Mouse (Mus musculus): ENCODE measurements at regions not wholly inside any gene's neighbourhood (a gene's known extent, or its start where the extent isn't known, plus 50 kb on each side); places are given as distances from the start of the nearest gene placed in this dataset.
"Not testable (repeated sequence)": the region's sequence is repeated elsewhere in the genome, so short reads cannot be mapped to it uniquely, and the experiment has no call there.

GRCm38 (mm10) chr17:13574682-13575444, 185.5 kb upstream of the Afdn start:
- no peak overlapping the region for H3K27ac ChIP-seq
- H3K36me3 ChIP-seq = no peaks in the 10 kb centered on the region
- no peak for ATAC-seq (ENCODE audit: insufficient number of reproducible peaks, insufficient read depth, low FRiP score, low TSS enrichment, low read depth)
- no peak overlapping the region for H3K4me2 ChIP-seq
- H3K4me3 ChIP-seq (replicated peaks) = no peak overlapping the region
- no peaks in the 10 kb centered on the region for H3K4me1 ChIP-seq (replicated peaks)
- 72% methylated on average over 13 of the region's 13 CpGs for WGBS
- H3K27me3 ChIP-seq = no peaks in the 10 kb centered on the region
- H3K9me3 ChIP-seq = no peaks in the 10 kb centered on the region
- H3K9ac ChIP-seq (replicated peaks) = no peak overlapping the region

- no peak overlapping the region for H3K27ac ChIP-seq
- H3K36me3 ChIP-seq = no peaks in the 10 kb centered on the region
- no peaks in the 10 kb centered on the region for H3K4me1 ChIP-seq (replicated peaks)
- no peak overlapping the region for H3K9ac ChIP-seq (replicated peaks)
- 78% methylated on average over 3 of the region's 3 CpGs for WGBS
- H3K4me3 ChIP-seq (replicated peaks) = no peak overlapping the region
- no peaks in the 10 kb centered on the region for H3K27me3 ChIP-seq
- no peak for ATAC-seq (ENCODE audit: insufficient number of reproducible peaks, insufficient read depth, low FRiP score, low TSS enrichment, low read depth)
- no peaks in the 10 kb centered on the region for H3K9me3 ChIP-seq
- no peak overlapping the region for H3K4me2 ChIP-seq
Measured at GRCm38 (mm10) chr17:13577798-13578197, 182.5 kb upstream of the Afdn start.

GRCm38 (mm10) chr17:13581214-13581920, 179.0 kb upstream of the Afdn start:
- H3K27me3 ChIP-seq = no peaks in the 10 kb centered on the region
- H3K4me1 ChIP-seq (replicated peaks) = no peaks in the 10 kb centered on the region
- H3K9me3 ChIP-seq = no peaks in the 10 kb centered on the region
- no peak overlapping the region for H3K27ac ChIP-seq
- no peak overlapping the region for H3K4me2 ChIP-seq
- no peaks in the 10 kb centered on the region for H3K36me3 ChIP-seq
- H3K4me3 ChIP-seq (replicated peaks) = no peak overlapping the region
- 80% methylated on average over 5 of the region's 5 CpGs for WGBS
- H3K9ac ChIP-seq (replicated peaks) = no peak overlapping the region
- no peak for ATAC-seq (ENCODE audit: insufficient number of reproducible peaks, insufficient read depth, low FRiP score, low TSS enrichment, low read depth)

GRCm38 (mm10) chr17:13581995-13582588, 178.2 kb upstream of the Afdn start:
- no peak overlapping the region for H3K4me2 ChIP-seq
- 60% methylated on average over 6 of the region's 6 CpGs for WGBS
- H3K9ac ChIP-seq (replicated peaks) = no peak overlapping the region
- H3K36me3 ChIP-seq = no peaks in the 10 kb centered on the region
- H3K27ac ChIP-seq = no peak overlapping the region
- H3K9me3 ChIP-seq = no peaks in the 10 kb centered on the region
- H3K27me3 ChIP-seq = no peaks in the 10 kb centered on the region
- no peak overlapping the region for H3K4me3 ChIP-seq (replicated peaks)
- ATAC-seq (ENCODE audit: insufficient number of reproducible peaks, insufficient read depth, low FRiP score, low TSS enrichment, low read depth) = no peak
- no peaks in the 10 kb centered on the region for H3K4me1 ChIP-seq (replicated peaks)

GRCm38 (mm10) chr17:13583475-13584233, 176.7 kb upstream of the Afdn start:
- no peaks in the 10 kb centered on the region for H3K27me3 ChIP-seq
- no peak overlapping the region for H3K4me3 ChIP-seq (replicated peaks)
- no peaks in the 10 kb centered on the region for H3K4me1 ChIP-seq (replicated peaks)
- H3K9me3 ChIP-seq = no peaks in the 10 kb centered on the region
- H3K36me3 ChIP-seq = no peaks in the 10 kb centered on the region
- no peak overlapping the region for H3K4me2 ChIP-seq
- no peak overlapping the region for H3K27ac ChIP-seq
- WGBS = 71% methylated on average over 9 of the region's 9 CpGs
- H3K9ac ChIP-seq (replicated peaks) = no peak overlapping the region
- ATAC-seq (ENCODE audit: insufficient number of reproducible peaks, insufficient read depth, low FRiP score, low TSS enrichment, low read depth) = no peak

- ATAC-seq (ENCODE audit: insufficient number of reproducible peaks, insufficient read depth, low FRiP score, low TSS enrichment, low read depth) = no peak
- no peak overlapping the region for H3K9ac ChIP-seq (replicated peaks)
- H3K4me1 ChIP-seq (replicated peaks) = no peaks in the 10 kb centered on the region
- H3K27ac ChIP-seq = no peak overlapping the region
- no peak overlapping the region for H3K4me3 ChIP-seq (replicated peaks)
- no peak overlapping the region for H3K4me2 ChIP-seq
- H3K36me3 ChIP-seq = no peaks in the 10 kb centered on the region
- no peaks in the 10 kb centered on the region for H3K27me3 ChIP-seq
- 71% methylated on average over 4 of the region's 4 CpGs for WGBS
- H3K9me3 ChIP-seq = no peaks in the 10 kb centered on the region
Measured at GRCm38 (mm10) chr17:13584394-13584793, 175.9 kb upstream of the Afdn start.

GRCm38 (mm10) chr17:13590240-13590837, 170.0 kb upstream of the Afdn start:
- WGBS = 75% methylated on average over 1 of the region's 1 CpGs
- not testable (repeated sequence) for ATAC-seq (ENCODE audit: insufficient number of reproducible peaks, insufficient read depth, low FRiP score, low TSS enrichment, low read depth)

More at GRCm38 (mm10) chr17:13590240-13590837, 170.0 kb upstream of the Afdn start:
- not testable (repeated sequence) for H3K27me3 ChIP-seq; H3K4me3 ChIP-seq (replicated peaks); H3K36me3 ChIP-seq; H3K9me3 ChIP-seq; H3K27ac ChIP-seq; H3K9ac ChIP-seq (replicated peaks); H3K4me2 ChIP-seq; H3K4me1 ChIP-seq (replicated peaks)
